Mouse (Mus musculus): ENCODE measurements around the gene Tacc3. TPM values are rescaled to one million over a fixed set of nuclear protein-coding genes. Genes with fewer than 3 reads are reported as not detected.

Gene Tacc3
- polyA plus RNA-seq, 1 experiment, result 33.1 TPM

GRCm38 (mm10) chr5:33726081-33726647 is 68.2 kb downstream of the Tacc3 start:
- Histone ChIP-seq H3K4me3 (replicated peaks) (no peak overlapping the region), H3K36me3 (replicated peaks; ENCODE audit: low read length) (no peaks in the 10 kb centered on the region), H3K9me3 (no peaks in the 10 kb centered on the region), H3K27me3 (replicated peaks) (peaks cover 100% of the 10 kb centered on the region), H3K4me1 (peaks cover 39% of the 10 kb centered on the region)
- TF ChIP-seq FLI1 (IDR thresholded peaks at IDR 0.05; ENCODE audit: low read length) (no peak), GATA1 (IDR thresholded peaks at IDR 0.05; ENCODE audit: borderline replicate concordance, low read length) (no peak)

- H3K27me3 ChIP-seq (replicated peaks), result peaks cover 100% of the 10 kb centered on the region
- H3K4me3 ChIP-seq (replicated peaks), result no peak overlapping the region
- H3K36me3 ChIP-seq (replicated peaks; ENCODE audit: low read length), result no peaks in the 10 kb centered on the region
- H3K4me1 ChIP-seq, result peaks cover 38% of the 10 kb centered on the region
- H3K9me3 ChIP-seq, result no peaks in the 10 kb centered on the region
- TF ChIP-seq GATA1 (IDR thresholded peaks at IDR 0.05; ENCODE audit: borderline replicate concordance, low read length), result no peak
- no peak for TF ChIP-seq FLI1 (IDR thresholded peaks at IDR 0.05; ENCODE audit: low read length)
Observed at GRCm38 (mm10) chr5:33726891-33727290, 69.0 kb downstream of the Tacc3 start.

Other genes with a start within 250 kb of the Tacc3 start
- not detected in 2 replicates for gene Nkx1-1, start 224.2 kb upstream of the Tacc3 start, polyA plus RNA-seq (2012; ENCODE audit: insufficient read depth, low replicate concordance)
- gene Fam53a, start 28.5 kb upstream of the Tacc3 start, polyA plus RNA-seq (2012; ENCODE audit: insufficient read depth, low replicate concordance), result 54.8 and 80.4 TPM in 2 replicates
- gene Gm9903, start 28.2 kb upstream of the Tacc3 start, polyA plus RNA-seq (2012; ENCODE audit: insufficient read depth, low replicate concordance), result not detected in 2 replicates
- gene Slbp, start 5.6 kb upstream of the Tacc3 start, polyA plus RNA-seq (2012; ENCODE audit: insufficient read depth, low replicate concordance), result 14.6 and 43.9 TPM in 2 replicates
- gene Tmem129, start 288 bp downstream of the Tacc3 start, polyA plus RNA-seq (2012; ENCODE audit: insufficient read depth, low replicate concordance), result 5.7 and 19.6 TPM in 2 replicates
- 0.39 and 0.68 TPM in 2 replicates for gene Fgfr3, start 63.5 kb downstream of the Tacc3 start, polyA plus RNA-seq (2012; ENCODE audit: insufficient read depth, low replicate concordance)
- gene Letm1, start 124.7 kb downstream of the Tacc3 start, polyA plus RNA-seq (2012; ENCODE audit: insufficient read depth, low replicate concordance), result 9.0 and 9.4 TPM in 2 replicates
- gene Nsd2, start 162.6 kb downstream of the Tacc3 start, polyA plus RNA-seq (2012; ENCODE audit: insufficient read depth, low replicate concordance), result 2.4 and 3.3 TPM in 2 replicates

Data from megakaryocyte, embryonic 14.5 days (primary cell).